Mouse (Mus musculus): ENCODE measurements around the gene Ssbp2. TPM values are rescaled to one million over a fixed set of nuclear protein-coding genes. Genes with fewer than 3 reads are reported as not detected.

Ssbp2 gene
- polyA plus RNA-seq, 1 experiment, result 7.2 TPM

GRCm38 (mm10) chr13:91634123-91634522 is 174.0 kb downstream of the Ssbp2 start:
- H3K27ac ChIP-seq (ENCODE audit: insufficient read depth, low read length), result no peak overlapping the region
- no peaks in the 10 kb centered on the region for H3K36me3 ChIP-seq (ENCODE audit: control insufficient read depth, insufficient read depth, low read length)
- DNase-seq (ENCODE audit: low read depth in 1 of 2, low spot score in 2 of 2), result no peak
- no peak overlapping the region for H3K4me3 ChIP-seq (ENCODE audit: extremely low read depth, insufficient read depth, insufficient read length)
- no peaks in the 10 kb centered on the region for H3K27me3 ChIP-seq (ENCODE audit: control insufficient read depth, insufficient read depth, low read length)
- peaks cover 8% of the 10 kb centered on the region for H3K4me1 ChIP-seq (ENCODE audit: control insufficient read depth, insufficient read depth, insufficient read length)
- TF ChIP-seq POLR2A (IDR thresholded peaks at IDR 0.05; ENCODE audit: low read depth, low read length) (no peak), CTCF (IDR thresholded peaks at IDR 0.05; ENCODE audit: extremely low read depth, insufficient read depth, insufficient read length, insufficient replicate concordance) (no peak)
- WGBS, result 71% methylated on average over 7 of the region's 7 CpGs

GRCm38 (mm10) chr13:91635957-91636356 is 175.9 kb downstream of the Ssbp2 start:
- H3K36me3 ChIP-seq (ENCODE audit: control insufficient read depth, insufficient read depth, low read length), result no peaks in the 10 kb centered on the region
- no peak overlapping the region for H3K4me3 ChIP-seq (ENCODE audit: extremely low read depth, insufficient read depth, insufficient read length)
- H3K27me3 ChIP-seq (ENCODE audit: control insufficient read depth, insufficient read depth, low read length), result no peaks in the 10 kb centered on the region
- WGBS, result 16% methylated on average over 2 of the region's 2 CpGs
- H3K27ac ChIP-seq (ENCODE audit: insufficient read depth, low read length), result peak overlapping the region; percentile 34; the same call in 1 of the 2 replicates
- H3K4me1 ChIP-seq (ENCODE audit: control insufficient read depth, insufficient read depth, insufficient read length), result peaks cover 8% of the 10 kb centered on the region
- TF ChIP-seq POLR2A (IDR thresholded peaks at IDR 0.05; ENCODE audit: low read depth, low read length) (no peak), CTCF (IDR thresholded peaks at IDR 0.05; ENCODE audit: extremely low read depth, insufficient read depth, insufficient read length, insufficient replicate concordance) (no peak)
- DNase-seq (ENCODE audit: low read depth in 1 of 2, low spot score in 2 of 2), result peak in 1 of 2 experiments; percentile 47

GRCm38 (mm10) chr13:91636814-91637213 is 176.7 kb downstream of the Ssbp2 start:
- WGBS, result 16% methylated on average over 5 of the region's 5 CpGs
- DNase-seq (ENCODE audit: low read depth in 1 of 2, low spot score in 2 of 2), result peak; percentile 73 to 77

GRCm38 (mm10) chr13:91638836-91639235 is 178.8 kb downstream of the Ssbp2 start:
- 72% methylated on average over 5 of the region's 5 CpGs for WGBS
- no peaks in the 10 kb centered on the region for H3K27me3 ChIP-seq (ENCODE audit: control insufficient read depth, insufficient read depth, low read length)

More at GRCm38 (mm10) chr13:91636814-91637213, 176.7 kb downstream of the Ssbp2 start:
- Histone ChIP-seq H3K4me3 (ENCODE audit: extremely low read depth, insufficient read depth, insufficient read length) (no peak overlapping the region), H3K4me1 (ENCODE audit: control insufficient read depth, insufficient read depth, insufficient read length) (peaks cover 4% of the 10 kb centered on the region), H3K27ac (ENCODE audit: insufficient read depth, low read length) (no peak overlapping the region), H3K36me3 (ENCODE audit: control insufficient read depth, insufficient read depth, low read length) (no peaks in the 10 kb centered on the region), H3K27me3 (ENCODE audit: control insufficient read depth, insufficient read depth, low read length) (no peaks in the 10 kb centered on the region)
- TF ChIP-seq POLR2A (IDR thresholded peaks at IDR 0.05; ENCODE audit: low read depth, low read length), result no peak
- TF ChIP-seq CTCF (IDR thresholded peaks at IDR 0.05; ENCODE audit: extremely low read depth, insufficient read depth, insufficient read length, insufficient replicate concordance), result peak; percentile 74; the same call in 1 of the 2 replicates

GRCm38 (mm10) chr13:91640219-91640618 is 180.1 kb downstream of the Ssbp2 start:
- no peak overlapping the region for H3K4me3 ChIP-seq (ENCODE audit: extremely low read depth, insufficient read depth, insufficient read length)
- no peak for DNase-seq (ENCODE audit: low read depth in 1 of 2, low spot score in 2 of 2)
- no peak overlapping the region for H3K27ac ChIP-seq (ENCODE audit: insufficient read depth, low read length)
- TF ChIP-seq CTCF (IDR thresholded peaks at IDR 0.05; ENCODE audit: extremely low read depth, insufficient read depth, insufficient read length, insufficient replicate concordance) (no peak), POLR2A (IDR thresholded peaks at IDR 0.05; ENCODE audit: low read depth, low read length) (no peak)
- 81% methylated on average over 5 of the region's 5 CpGs for WGBS
- no peaks in the 10 kb centered on the region; the same call in 1 of the 2 replicates for H3K36me3 ChIP-seq (ENCODE audit: control insufficient read depth, insufficient read depth, low read length)
- H3K4me1 ChIP-seq (ENCODE audit: control insufficient read depth, insufficient read depth, insufficient read length), result peaks cover 4% of the 10 kb centered on the region
- H3K27me3 ChIP-seq (ENCODE audit: control insufficient read depth, insufficient read depth, low read length), result no peaks in the 10 kb centered on the region

More at GRCm38 (mm10) chr13:91638836-91639235, 178.8 kb downstream of the Ssbp2 start:
- H3K27ac ChIP-seq (ENCODE audit: insufficient read depth, low read length), result no peak overlapping the region
- H3K4me1 ChIP-seq (ENCODE audit: control insufficient read depth, insufficient read depth, insufficient read length), result peaks cover 4% of the 10 kb centered on the region
- H3K4me3 ChIP-seq (ENCODE audit: extremely low read depth, insufficient read depth, insufficient read length), result no peak overlapping the region
- TF ChIP-seq CTCF (IDR thresholded peaks at IDR 0.05; ENCODE audit: extremely low read depth, insufficient read depth, insufficient read length, insufficient replicate concordance) (no peak), POLR2A (IDR thresholded peaks at IDR 0.05; ENCODE audit: low read depth, low read length) (no peak)
- H3K36me3 ChIP-seq (ENCODE audit: control insufficient read depth, insufficient read depth, low read length), result no peaks in the 10 kb centered on the region; the same call in 1 of the 2 replicates
- DNase-seq (ENCODE audit: low read depth in 1 of 2, low spot score in 2 of 2), result no peak

GRCm38 (mm10) chr13:91648240-91648639 is 188.2 kb downstream of the Ssbp2 start:
- no peaks in the 10 kb centered on the region for H3K27me3 ChIP-seq (ENCODE audit: control insufficient read depth, insufficient read depth, low read length)
- no peak for DNase-seq (ENCODE audit: low read depth in 1 of 2, low spot score in 2 of 2)
- no peak overlapping the region for H3K27ac ChIP-seq (ENCODE audit: insufficient read depth, low read length)
- no peak for TF ChIP-seq CTCF (IDR thresholded peaks at IDR 0.05; ENCODE audit: extremely low read depth, insufficient read depth, insufficient read length, insufficient replicate concordance)
- no peak for TF ChIP-seq POLR2A (IDR thresholded peaks at IDR 0.05; ENCODE audit: low read depth, low read length)
- 81% methylated on average over 6 of the region's 6 CpGs for WGBS
- H3K36me3 ChIP-seq (ENCODE audit: control insufficient read depth, insufficient read depth, low read length), result no peaks in the 10 kb centered on the region; the same call in 1 of the 2 replicates
- no peak overlapping the region for H3K4me3 ChIP-seq (ENCODE audit: extremely low read depth, insufficient read depth, insufficient read length)
- no peaks in the 10 kb centered on the region for H3K4me1 ChIP-seq (ENCODE audit: control insufficient read depth, insufficient read depth, insufficient read length)

GRCm38 (mm10) chr13:91649926-91650325 is 189.8 kb downstream of the Ssbp2 start:
- DNase-seq (ENCODE audit: low read depth in 1 of 2, low spot score in 2 of 2), result no peak
- H3K4me1 ChIP-seq (ENCODE audit: control insufficient read depth, insufficient read depth, insufficient read length), result no peaks in the 10 kb centered on the region
- H3K27me3 ChIP-seq (ENCODE audit: control insufficient read depth, insufficient read depth, low read length), result no peaks in the 10 kb centered on the region
- H3K27ac ChIP-seq (ENCODE audit: insufficient read depth, low read length), result no peak overlapping the region
- WGBS, result 64% methylated on average over 7 of the region's 7 CpGs
- H3K4me3 ChIP-seq (ENCODE audit: extremely low read depth, insufficient read depth, insufficient read length), result no peak overlapping the region
- H3K36me3 ChIP-seq (ENCODE audit: control insufficient read depth, insufficient read depth, low read length), result no peaks in the 10 kb centered on the region
- TF ChIP-seq POLR2A (IDR thresholded peaks at IDR 0.05; ENCODE audit: low read depth, low read length) (no peak), CTCF (IDR thresholded peaks at IDR 0.05; ENCODE audit: extremely low read depth, insufficient read depth, insufficient read length, insufficient replicate concordance) (no peak)

All from spleen, adult 2 months (tissue).